Mouse (Mus musculus) Patski (cell line): ENCODE measurements around the gene Tspan18. TPM values are rescaled to one million over a fixed set of nuclear protein-coding genes. Genes with fewer than 3 reads are reported as not detected.

Experiments used
- ATAC-seq: fragments of 100-300 bp; one replicate; pipeline ENCODE4 v1.8.0; 2021
- CTCF ChIA-PET: fragments of 350-600 bp; sonication (Branson Sonifier 250); formaldehyde crosslinking; loops from one replicate; lab custom pipeline; 2022; ENCODE audit warnings: inconsistent platforms; lab: Charles Lee
- POLR2A ChIA-PET: fragments of 350-600 bp; sonication (Branson Sonifier 250); formaldehyde crosslinking; loops from one replicate; lab custom pipeline; 2022; ENCODE audit warnings: antibody characterized with exemption, inconsistent platforms; lab: Charles Lee
- DNase-seq: peaks from one replicate; pipeline ENCODE4 v3.0.0-alpha.2; 2011; ENCODE audit warnings: low read depth, low spot score
- H3K27me3 ChIP-seq: fragments of 371-371 bp; one replicate; pipeline ENCODE4 v1.5.1; 2021
- CTCF ChIP-seq: fragments of 100-300 bp; IDR thresholded peaks from one replicate; pipeline ENCODE4 v1.5.1; 2021
- in situ Hi-C: fragments of 300-500 bp; cut with MboI; formaldehyde crosslinking; loops from 3 replicates; pipeline ENCODE4 v1.11.1; 2018; ENCODE audit warnings: low pct_unique_long_range_greater_than_20kb, mixed read lengths
- polyA plus RNA-seq: library from polyadenylated mRNA; unstranded; gene quantifications from one replicate; pipeline ENCODE4 v1.2.3, GENCODE M21; 2021

Gene Tspan18
- polyA plus RNA-seq, 1 experiment from 2014 or later: 16.6 TPM

DNA sequence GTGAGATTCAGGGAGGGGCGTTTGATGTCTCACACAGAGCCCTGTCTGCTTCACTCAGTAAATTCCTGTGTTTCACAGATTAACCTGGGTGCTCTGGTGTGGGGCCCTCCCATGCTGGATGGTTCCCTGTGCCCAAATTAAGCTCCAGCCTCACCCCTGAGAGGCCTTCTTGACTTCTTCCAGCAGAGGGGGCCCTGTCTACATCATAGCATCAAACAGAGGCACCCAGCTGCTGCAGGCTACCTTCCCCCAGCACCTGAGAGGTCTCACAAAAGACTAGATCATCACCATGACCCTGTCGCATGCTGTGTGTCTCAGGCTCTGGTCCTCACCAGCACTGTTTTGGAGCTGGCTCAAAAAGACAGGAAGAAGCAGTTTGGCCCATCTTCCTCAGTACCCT lies 121.9 kb downstream of the Tspan18 start:
- POLR2A ChIA-PET: no interaction called here
- ATAC-seq (no peak), DNase-seq (no peak)
- no peaks in the 10 kb centered on the region for H3K27me3 ChIP-seq
- in situ Hi-C loops: loop anchor here (5.0 to 25.0 kb wide), 3 partner anchors 200 to 450 kb away; no protein-coding TSS in a partner anchor
- CTCF ChIA-PET: interaction anchor here (1.5 to 7.7 kb wide), 6 partner anchors 9 to 258 kb away, joined by 3 to 118 read pairs (median 8); no protein-coding TSS in a partner anchor
- TF ChIP-seq CTCF: no peak

DNA sequence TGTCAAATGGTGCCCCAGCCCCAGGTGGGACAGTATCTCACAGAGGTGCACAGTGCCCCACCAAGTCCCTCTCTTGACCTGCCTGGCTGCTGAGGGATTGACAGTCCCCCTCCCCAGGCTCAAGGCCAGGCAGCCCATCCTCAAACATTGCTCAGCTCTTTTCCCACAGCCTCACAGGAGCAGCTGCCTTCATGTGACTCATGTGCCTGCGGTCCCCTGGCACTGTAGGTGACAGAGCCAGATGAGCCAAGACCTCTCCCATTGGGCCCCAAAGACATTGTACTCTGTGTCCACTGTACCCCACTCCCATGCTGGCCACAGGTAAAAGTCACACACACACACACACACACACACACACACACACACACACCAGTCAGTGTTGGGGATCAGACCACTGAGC lies 128.2 kb downstream of the Tspan18 start:
- DNase-seq (no peak), ATAC-seq (no peak)
- no peak for TF ChIP-seq CTCF
- POLR2A ChIA-PET: no interaction called here
- H3K27me3 ChIP-seq: no peaks in the 10 kb centered on the region
- CTCF ChIA-PET: interaction anchor here (1.5 to 6.0 kb wide), 4 partner anchors 11 to 264 kb away, joined by 3 to 59 read pairs (median 7); no protein-coding TSS in a partner anchor
- in situ Hi-C loops: loop anchor here (10.0 to 25.0 kb wide), 2 partner anchors 456 to 589 kb away; no protein-coding TSS in a partner anchor

DNA sequence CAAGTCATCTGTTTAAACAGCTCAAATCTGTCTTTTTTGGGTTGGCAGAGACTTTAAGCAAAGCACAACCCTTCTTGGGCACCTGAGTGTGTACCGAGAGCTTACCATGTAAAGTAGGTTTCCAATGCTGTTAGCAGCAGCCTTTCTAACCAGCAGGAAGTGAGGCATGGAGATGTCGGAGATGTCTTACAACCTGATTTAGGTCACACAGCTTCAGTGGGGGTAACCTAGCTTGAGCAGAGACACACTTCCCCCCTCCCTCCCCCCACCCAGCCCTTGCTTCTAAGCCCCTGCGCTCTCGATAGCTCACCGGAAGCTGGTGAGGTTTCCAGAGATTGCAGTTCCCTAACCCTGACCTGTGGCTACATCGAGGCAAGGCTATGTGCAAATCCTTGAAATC lies 129.7 kb downstream of the Tspan18 start:
- ChIA-PET CTCF (interaction anchor here (1.0 to 6.0 kb wide), 12 partner anchors 8 to 640 kb away, joined by 3 to 59 read pairs (median 4); no protein-coding TSS in a partner anchor), POLR2A (interaction anchor here (0.9 to 1.1 kb wide), 2 partner anchors 11 to 321 kb away, joined by 3 to 4 read pairs; no protein-coding TSS in a partner anchor)
- H3K27me3 ChIP-seq: no peaks in the 10 kb centered on the region
- ATAC-seq (no peak), DNase-seq (no peak)
- in situ Hi-C loops: loop anchor here (10.0 to 25.0 kb wide), 2 partner anchors 458 to 590 kb away; no protein-coding TSS in a partner anchor
- no peak for TF ChIP-seq CTCF

DNA sequence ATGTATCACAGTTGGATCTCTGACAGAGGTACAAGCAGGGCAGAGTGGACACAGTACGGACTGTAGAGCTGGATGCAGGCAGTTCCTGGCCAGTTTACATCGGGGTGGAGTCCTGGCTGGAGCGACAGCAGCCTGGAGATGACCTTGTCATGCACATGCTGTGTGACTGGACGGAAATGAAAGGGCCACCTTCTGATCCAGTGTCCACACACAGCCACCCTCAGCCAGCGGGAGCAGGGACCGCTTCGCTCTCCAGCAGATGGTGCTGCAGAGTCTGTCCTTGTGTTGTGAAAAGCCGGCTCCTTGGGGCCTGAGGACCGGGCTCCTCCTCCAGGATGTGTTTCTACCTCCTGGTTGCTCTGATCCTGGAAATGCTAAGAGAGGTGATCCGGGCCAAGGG lies 130.6 kb downstream of the Tspan18 start:
- TF ChIP-seq CTCF: no peak
- no peak for DNase-seq
- peak; percentile 32 for ATAC-seq
- ChIA-PET CTCF (interaction anchor here (1.0 to 6.0 kb wide), 10 partner anchors 9 to 640 kb away, joined by 3 to 59 read pairs (median 4); no protein-coding TSS in a partner anchor), POLR2A (interaction anchor here (0.7 to 0.9 kb wide), 2 partner anchors 312 to 320 kb away, joined by 3 read pairs; no protein-coding TSS in a partner anchor)
- no peaks in the 10 kb centered on the region for H3K27me3 ChIP-seq
- in situ Hi-C loops: loop anchor here (10.0 to 25.0 kb wide), 2 partner anchors 459 to 591 kb away; no protein-coding TSS in a partner anchor

DNA sequence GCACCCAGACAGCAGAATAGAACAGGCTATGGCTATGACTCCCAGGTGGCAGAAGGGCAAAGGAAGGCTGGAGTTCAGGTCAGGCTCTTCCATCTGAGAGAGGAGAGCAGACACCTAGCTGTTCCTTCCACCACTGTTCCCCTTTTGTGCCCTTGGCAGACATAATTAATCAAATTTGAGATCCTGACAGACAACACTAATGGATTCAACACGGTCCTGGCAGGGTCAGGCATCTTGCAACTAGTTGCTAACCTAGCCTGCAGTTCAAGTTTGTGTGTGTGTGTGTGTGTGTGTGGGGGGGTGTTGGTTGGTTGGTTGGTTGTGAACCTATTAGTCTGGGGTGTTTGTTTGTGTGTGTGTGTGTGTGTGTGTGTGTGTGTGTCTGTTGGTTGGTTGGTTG lies 131.5 kb downstream of the Tspan18 start:
- ChIA-PET POLR2A (interaction anchor here (0.7 kb wide), 1 partner anchor 313 kb away, joined by 3 read pairs; no protein-coding TSS in a partner anchor), CTCF (interaction anchor here (3.4 to 6.0 kb wide), 3 partner anchors 10 to 216 kb away, joined by 17 to 59 read pairs (median 24); no protein-coding TSS in a partner anchor)
- in situ Hi-C loops: loop anchor here (10.0 to 25.0 kb wide), 2 partner anchors 460 to 592 kb away; no protein-coding TSS in a partner anchor
- TF ChIP-seq CTCF: no peak
- DNase-seq (no peak), ATAC-seq (no peak)
- H3K27me3 ChIP-seq: no peaks in the 10 kb centered on the region

DNA sequence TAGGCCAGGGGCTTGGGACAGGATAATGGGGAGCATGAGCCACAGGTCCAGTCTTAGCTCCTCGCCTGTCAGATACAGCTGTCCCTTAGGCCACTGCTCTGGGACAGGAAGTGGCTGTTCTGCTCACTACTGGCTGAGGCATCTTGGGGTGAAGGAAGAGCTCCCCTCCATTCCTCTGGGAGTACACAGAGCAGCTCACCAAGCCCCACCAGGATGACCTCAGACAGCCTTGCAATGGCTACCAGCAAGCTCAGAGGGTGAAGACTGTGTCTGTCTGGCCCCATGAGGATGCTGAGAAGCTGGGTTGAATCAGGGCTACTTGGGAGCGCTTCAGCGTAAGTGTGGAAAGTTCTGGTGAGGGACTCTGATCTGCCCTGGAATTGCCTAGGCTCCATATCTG lies 132.3 kb downstream of the Tspan18 start:
- no peak for TF ChIP-seq CTCF

DNA sequence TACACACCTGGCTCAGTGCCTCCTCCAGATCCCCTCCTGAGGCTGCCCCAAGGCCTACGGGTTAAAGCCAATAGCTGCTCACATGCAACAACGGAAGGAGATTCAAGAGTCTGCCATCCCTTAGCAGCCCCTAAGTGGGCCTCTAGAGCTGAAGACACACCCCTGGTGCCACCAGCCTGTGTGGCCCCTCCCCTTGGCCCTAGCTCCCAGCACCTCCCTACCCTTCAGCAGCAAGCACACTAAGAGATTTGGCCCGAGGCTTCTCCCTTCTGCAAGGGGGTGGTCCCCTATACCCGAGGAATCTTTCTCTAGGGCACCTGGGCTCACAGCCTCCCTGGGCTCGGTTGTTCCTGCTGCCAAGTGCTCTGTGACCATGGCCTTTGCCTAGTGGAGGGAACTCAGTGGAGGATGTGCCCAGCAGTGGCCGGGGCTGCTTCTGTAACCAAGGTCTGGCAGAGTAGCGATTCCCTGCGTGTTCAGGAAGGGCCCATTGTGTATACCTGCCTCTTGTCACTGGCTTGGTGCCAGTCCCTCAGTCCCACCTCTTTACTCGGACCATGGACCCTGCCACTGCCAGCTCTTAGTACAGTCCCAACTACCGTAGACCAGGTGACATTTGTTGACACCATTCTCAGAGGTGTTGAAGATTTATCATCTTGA lies 133.5 kb downstream of the Tspan18 start:
- TF ChIP-seq CTCF: no peak
- no peak for ATAC-seq
- DNase-seq: no peak
- ChIA-PET POLR2A (no interaction called here), CTCF (interaction anchor here (0.7 to 6.0 kb wide), 8 partner anchors 12 to 294 kb away, joined by 3 to 59 read pairs (median 4); no protein-coding TSS in a partner anchor)
- in situ Hi-C loops: loop anchor here (10.0 to 25.0 kb wide), 2 partner anchors 461 to 594 kb away; no protein-coding TSS in a partner anchor
- H3K27me3 ChIP-seq: no peaks in the 10 kb centered on the region

More for the DNA sequence above, 132.3 kb downstream of the Tspan18 start:
- no peaks in the 10 kb centered on the region for H3K27me3 ChIP-seq
- DNase-seq (no peak), ATAC-seq (no peak)
- CTCF ChIA-PET: interaction anchor here (1.1 to 6.0 kb wide), 5 partner anchors 11 to 273 kb away, joined by 3 to 59 read pairs (median 17); no protein-coding TSS in a partner anchor
- in situ Hi-C loops: loop anchor here (10.0 to 25.0 kb wide), 2 partner anchors 460 to 593 kb away; no protein-coding TSS in a partner anchor
- POLR2A ChIA-PET: interaction anchor here (0.7 kb wide), 2 partner anchors 103 to 137 kb away, joined by 3 to 4 read pairs; no protein-coding TSS in a partner anchor

DNA sequence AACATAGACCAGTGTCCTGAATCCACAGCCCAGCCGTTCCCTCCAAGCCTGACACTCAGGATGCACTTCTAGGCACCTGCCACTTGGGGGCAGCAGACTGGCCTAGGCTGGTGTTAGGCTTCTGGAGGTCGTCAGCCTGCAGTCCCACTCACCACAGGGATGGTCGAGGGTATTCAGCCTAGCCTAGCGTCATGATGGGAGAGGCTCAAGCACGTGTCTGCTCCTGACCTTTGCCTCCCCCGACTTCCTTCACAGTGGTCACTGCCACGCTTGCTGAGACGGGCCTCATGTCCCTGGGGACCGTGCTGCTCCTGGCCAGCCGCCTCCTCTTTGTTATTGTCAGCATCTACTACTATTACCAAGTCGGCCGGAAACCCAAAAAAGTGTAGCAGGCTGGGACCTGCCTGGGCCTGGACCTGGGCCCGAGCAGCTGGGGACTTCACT lies 134.8 kb downstream of the Tspan18 start:
- in situ Hi-C loops: no loop called here
- TF ChIP-seq CTCF: no peak
- CTCF ChIA-PET: interaction anchor here (0.7 to 5.4 kb wide), 26 partner anchors 11 to 302 kb away, joined by 3 to 26 read pairs (median 4); partner anchors contain the start of gene Trp53i11
- no peak for DNase-seq
- H3K27me3 ChIP-seq: no peaks in the 10 kb centered on the region
- peak; percentile 57 for ATAC-seq
- POLR2A ChIA-PET: interaction anchor here (1.2 kb wide), 1 partner anchor 219 kb away, joined by 3 read pairs; no protein-coding TSS in a partner anchor

DNA sequence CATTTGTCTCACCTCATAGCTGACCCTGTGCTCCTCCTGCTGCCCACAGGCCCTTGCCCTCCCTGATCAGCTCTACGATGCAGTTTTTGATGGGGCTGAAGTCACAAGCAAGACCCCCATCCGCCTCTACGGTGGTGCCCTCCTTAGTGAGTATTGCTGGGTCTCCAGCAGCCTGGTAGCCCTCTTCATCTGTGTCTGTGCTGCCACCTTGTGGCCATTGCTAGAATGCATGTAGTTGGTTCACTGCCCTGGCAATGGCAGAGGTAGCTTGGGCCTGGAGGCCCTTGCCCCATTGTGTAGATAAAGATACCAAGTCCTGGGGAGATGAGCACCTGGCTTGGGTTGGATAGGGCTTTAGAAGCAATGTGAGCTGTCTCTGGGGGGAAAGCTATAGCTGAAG lies 135.5 kb downstream of the Tspan18 start:
- no peak for DNase-seq
- ChIA-PET CTCF (interaction anchor here (0.7 to 2.0 kb wide), 23 partner anchors 11 to 308 kb away, joined by 3 to 26 read pairs (median 4); partner anchors contain the start of gene Trp53i11), POLR2A (interaction anchor here (1.2 kb wide), 1 partner anchor 220 kb away, joined by 3 read pairs; no protein-coding TSS in a partner anchor)
- peak; percentile 70 for ATAC-seq
- in situ Hi-C loops: no loop called here
- TF ChIP-seq CTCF: no peak
- no peaks in the 10 kb centered on the region for H3K27me3 ChIP-seq

DNA sequence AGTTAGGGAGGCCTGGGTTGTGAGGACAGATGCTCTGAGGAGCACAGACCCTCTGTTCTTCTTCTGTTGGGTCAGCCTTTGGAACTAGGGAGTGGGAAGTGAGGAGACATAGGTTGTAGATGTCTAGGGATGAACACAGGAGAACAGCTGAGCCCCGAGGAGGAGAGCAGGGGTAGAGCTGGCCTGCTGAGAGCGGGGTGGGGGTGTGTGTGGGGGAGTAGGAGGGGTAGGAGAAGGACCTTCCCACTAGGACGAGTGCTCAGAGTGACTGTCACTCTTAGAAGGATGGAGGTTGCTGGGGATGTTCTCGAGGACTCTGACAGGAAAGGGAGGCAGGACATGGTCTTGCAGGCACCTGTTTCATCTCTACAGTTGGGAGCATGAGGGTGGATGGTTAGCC lies 140.5 kb downstream of the Tspan18 start:
- ChIA-PET CTCF (no interaction called here), POLR2A (no interaction called here)
- ATAC-seq (no peak), DNase-seq (no peak)
- in situ Hi-C loops: no loop called here
- H3K27me3 ChIP-seq: no peaks in the 10 kb centered on the region
- TF ChIP-seq CTCF: no peak
